Mouse (Mus musculus): ENCODE measurements around the gene Fxyd3. TPM values are rescaled to one million over a fixed set of nuclear protein-coding genes. Genes with fewer than 3 reads are reported as not detected.

Fxyd3 gene
- polyA plus RNA-seq, 1 experiment from 2014 or later, result 34.0 TPM

GRCm38 (mm10) chr7:31050921-31051320, 25.6 kb downstream of the Fxyd3 start:
- Histone ChIP-seq H3K4me3 (ENCODE audit: low read depth, low read length) (peak overlapping the region; percentile 18), H3K4me2 (peak overlapping the region; percentile 51), H3K4me1 (ENCODE audit: insufficient read depth) (peaks cover 23% of the 10 kb centered on the region), H3K36me3 (ENCODE audit: insufficient read depth) (no peaks in the 10 kb centered on the region), H3K27me3 (ENCODE audit: insufficient read depth, low read length) (peaks cover 51% of the 10 kb centered on the region), H3K9ac (no peak overlapping the region), H3K27ac (ENCODE audit: low read depth) (no peak overlapping the region), H3K9me3 (ENCODE audit: low read depth, low read length) (no peaks in the 10 kb centered on the region)
- no peak for ATAC-seq (ENCODE audit: insufficient read depth)
- no peak for TF ChIP-seq CTCF (IDR thresholded peaks at IDR 0.05; ENCODE audit: low read depth)
- WGBS, result 4% methylated on average over 9 of the region's 9 CpGs
- no peak for DNase-seq

GRCm38 (mm10) chr7:31050487-31050886, 26.0 kb downstream of the Fxyd3 start:
- H3K4me1 ChIP-seq (ENCODE audit: insufficient read depth), result peaks cover 23% of the 10 kb centered on the region
- H3K4me3 ChIP-seq (ENCODE audit: low read depth, low read length), result peak overlapping the region; percentile 1; the same call in 1 of the 2 replicates
- no peaks in the 10 kb centered on the region for H3K9me3 ChIP-seq (ENCODE audit: low read depth, low read length)
- 4% methylated on average over 6 of the region's 6 CpGs for WGBS
- no peaks in the 10 kb centered on the region for H3K36me3 ChIP-seq (ENCODE audit: insufficient read depth)
- no peak for TF ChIP-seq CTCF (IDR thresholded peaks at IDR 0.05; ENCODE audit: low read depth)
- H3K27ac ChIP-seq (ENCODE audit: low read depth), result no peak overlapping the region
- ATAC-seq (ENCODE audit: insufficient read depth) (no peak), DNase-seq (no peak)
- peaks cover 51% of the 10 kb centered on the region for H3K27me3 ChIP-seq (ENCODE audit: insufficient read depth, low read length)
- no peak overlapping the region for H3K9ac ChIP-seq
- peak overlapping the region; percentile 51 for H3K4me2 ChIP-seq

GRCm38 (mm10) chr7:31049846-31050281, 26.6 kb downstream of the Fxyd3 start:
- peak; percentile 54 for DNase-seq
- H3K4me1 ChIP-seq (ENCODE audit: insufficient read depth), result peaks cover 23% of the 10 kb centered on the region
- ATAC-seq (ENCODE audit: insufficient read depth), result peak; percentile 28

GRCm38 (mm10) chr7:31049135-31049845, 27.2 kb downstream of the Fxyd3 start:
- H3K4me3 ChIP-seq (ENCODE audit: low read depth, low read length), result 0 out of 2 replicates have a peak overlapping the region, but pooled peaks have one; percentile 1
- H3K9ac ChIP-seq, result no peak overlapping the region
- H3K36me3 ChIP-seq (ENCODE audit: insufficient read depth), result no peaks in the 10 kb centered on the region
- H3K27ac ChIP-seq (ENCODE audit: low read depth), result no peak overlapping the region
- peak overlapping the region; percentile 51 for H3K4me2 ChIP-seq
- H3K4me1 ChIP-seq (ENCODE audit: insufficient read depth), result peaks cover 20% of the 10 kb centered on the region
- H3K9me3 ChIP-seq (ENCODE audit: low read depth, low read length), result no peaks in the 10 kb centered on the region
- WGBS, result 17% methylated on average over 5 of the region's 5 CpGs
- ATAC-seq (ENCODE audit: insufficient read depth), result no peak
- peaks cover 51% of the 10 kb centered on the region for H3K27me3 ChIP-seq (ENCODE audit: insufficient read depth, low read length)
- TF ChIP-seq CTCF (IDR thresholded peaks at IDR 0.05; ENCODE audit: low read depth), result no peak
- peak; percentile 70 for DNase-seq

More at GRCm38 (mm10) chr7:31049846-31050281, 26.6 kb downstream of the Fxyd3 start:
- no peaks in the 10 kb centered on the region for H3K9me3 ChIP-seq (ENCODE audit: low read depth, low read length)
- H3K9ac ChIP-seq, result no peak overlapping the region
- peak overlapping the region; percentile 51 for H3K4me2 ChIP-seq
- H3K27ac ChIP-seq (ENCODE audit: low read depth), result no peak overlapping the region
- H3K4me3 ChIP-seq (ENCODE audit: low read depth, low read length), result peak overlapping the region; percentile 1; the same call in 1 of the 2 replicates
- WGBS, result 4% methylated on average over 12 of the region's 15 CpGs
- peaks cover 51% of the 10 kb centered on the region for H3K27me3 ChIP-seq (ENCODE audit: insufficient read depth, low read length)
- TF ChIP-seq CTCF (IDR thresholded peaks at IDR 0.05; ENCODE audit: low read depth), result no peak
- H3K36me3 ChIP-seq (ENCODE audit: insufficient read depth), result no peaks in the 10 kb centered on the region

- Histone ChIP-seq H3K27ac (ENCODE audit: low read depth) (peak within 1 kb of the TSS; percentile 9; the same call in 1 of the 2 replicates), H3K9me3 (ENCODE audit: low read depth, low read length) (no peaks in the 10 kb centered on the region), H3K4me2 (peak within 1 kb of the TSS; percentile 62), H3K27me3 (ENCODE audit: insufficient read depth, low read length) (peaks cover 16% of the 10 kb centered on the region), H3K36me3 (ENCODE audit: insufficient read depth) (no peaks in the 10 kb centered on the region), H3K4me1 (ENCODE audit: insufficient read depth) (no peaks in the 10 kb centered on the region), H3K4me3 (ENCODE audit: low read depth, low read length) (peak within 1 kb of the TSS; percentile 30), H3K9ac (peak within 1 kb of the TSS; percentile 36)
- 44% methylated on average over 10 of the region's 10 CpGs for WGBS
- DNase-seq, result no peak
- no peak for ATAC-seq (ENCODE audit: insufficient read depth)
- TF ChIP-seq CTCF (IDR thresholded peaks at IDR 0.05; ENCODE audit: low read depth), result no peak
These were observed 34.0 kb downstream of the Fxyd3 start, which contains the start of gene Fxyd5 for GRCm38 (mm10) chr7:31042431-31042910. Gene Fxyd5, minus strand, starts transcription at chr7:31042481.

- peaks cover 16% of the 10 kb centered on the region for H3K27me3 ChIP-seq (ENCODE audit: insufficient read depth, low read length)
- H3K9me3 ChIP-seq (ENCODE audit: low read depth, low read length), result no peaks in the 10 kb centered on the region
- peak overlapping the region; percentile 9; the same call in 1 of the 2 replicates for H3K27ac ChIP-seq (ENCODE audit: low read depth)
- peak overlapping the region; percentile 30 for H3K4me3 ChIP-seq (ENCODE audit: low read depth, low read length)
- DNase-seq (peak; percentile 50), ATAC-seq (ENCODE audit: insufficient read depth) (peak; percentile 73)
- H3K4me1 ChIP-seq (ENCODE audit: insufficient read depth), result no peaks in the 10 kb centered on the region
- TF ChIP-seq CTCF (IDR thresholded peaks at IDR 0.05; ENCODE audit: low read depth), result no peak
- peak overlapping the region; percentile 62 for H3K4me2 ChIP-seq
- WGBS, result 4% methylated on average over 28 of the region's 28 CpGs
- peak overlapping the region; percentile 36 for H3K9ac ChIP-seq
- no peaks in the 10 kb centered on the region for H3K36me3 ChIP-seq (ENCODE audit: insufficient read depth)
These were observed 34.7 kb downstream of the Fxyd3 start for GRCm38 (mm10) chr7:31041662-31042315.

GRCm38 (mm10) chr7:31041023-31041407, 35.5 kb downstream of the Fxyd3 start:
- peak overlapping the region; percentile 62 for H3K4me2 ChIP-seq
- ATAC-seq (ENCODE audit: insufficient read depth) (no peak), DNase-seq (no peak)
- H3K4me3 ChIP-seq (ENCODE audit: low read depth, low read length), result peak overlapping the region; percentile 30; the same call in 1 of the 2 replicates
- WGBS, result 43% methylated on average over 8 of the region's 8 CpGs
- no peaks in the 10 kb centered on the region for H3K9me3 ChIP-seq (ENCODE audit: low read depth, low read length)
- H3K27ac ChIP-seq (ENCODE audit: low read depth), result no peak overlapping the region
- peaks cover 16% of the 10 kb centered on the region for H3K27me3 ChIP-seq (ENCODE audit: insufficient read depth, low read length)
- no peak for TF ChIP-seq CTCF (IDR thresholded peaks at IDR 0.05; ENCODE audit: low read depth)
- H3K9ac ChIP-seq, result 0 out of 2 replicates have a peak overlapping the region, but pooled peaks have one; percentile 36
- no peaks in the 10 kb centered on the region for H3K4me1 ChIP-seq (ENCODE audit: insufficient read depth)
- no peaks in the 10 kb centered on the region for H3K36me3 ChIP-seq (ENCODE audit: insufficient read depth)

Measured in lung, embryonic 14.5 days (tissue).